Mouse (Mus musculus) ovary, postnatal 36 days (tissue): ENCODE measurements around the gene Cog2.

ENCODE experiments used
- DNase-seq: peaks from one replicate; pipeline ENCODE4 v3.0.0; 2022; ENCODE audit warnings: low spot score, mixed read lengths

The Cog2 gene

GRCm38 (mm10) chr8:124571732-124572429, 51.3 kb downstream of the Cog2 start:
- DNase-seq = no peak

GRCm38 (mm10) chr8:124572430-124572775, 51.8 kb downstream of the Cog2 start:
- no peak for DNase-seq

GRCm38 (mm10) chr8:124573552-124574340, 53.2 kb downstream of the Cog2 start:
- DNase-seq = peak; percentile 88

GRCm38 (mm10) chr8:124575811-124576210, 55.2 kb downstream of the Cog2 start, which contains the start of gene Capn9:
Gene Capn9 (plus strand): TSS chr8:124576111.
- no peak for DNase-seq

GRCm38 (mm10) chr8:124576751-124577150, 56.2 kb downstream of the Cog2 start:
- DNase-seq = no peak

GRCm38 (mm10) chr8:124585718-124586425, 65.3 kb downstream of the Cog2 start:
- no peak for DNase-seq

- DNase-seq = no peak
Measured at GRCm38 (mm10) chr8:124586556-124586955, 66.0 kb downstream of the Cog2 start.

- DNase-seq = no peak
Measured at GRCm38 (mm10) chr8:124589393-124589792, 68.8 kb downstream of the Cog2 start.
